Mouse (Mus musculus) embryonic fibroblast, embryonic 13.5 days (primary cell): ENCODE results near the gene S1pr5. TPM values are rescaled to one million over a fixed set of nuclear protein-coding genes. Genes with fewer than 3 reads are reported as not detected.
A peak's percentile ranks its signal among the peaks of the same experiment; 100 is the strongest.
"Not testable (repeated sequence)": the region's sequence is repeated elsewhere in the genome, so short reads cannot be mapped to it uniquely, and the experiment has no call there.

Experiments
- H3K27ac ChIP-seq: 2 replicates; pipeline ENCODE4 v1.5.1; 2012; ENCODE audit warnings: low read length, control low read depth, inconsistent platforms; ENCODE audit not compliant: insufficient read depth
- H3K4me1 ChIP-seq: 2 replicates; pipeline ENCODE4 v1.6.1; 2011; ENCODE audit warnings: low read length; ENCODE audit not compliant: control insufficient read depth, insufficient read depth
- H3K4me3 ChIP-seq: 2 replicates; pipeline ENCODE4 v1.5.1; 2011; ENCODE audit warnings: mild to moderate bottlenecking, control low read depth, low read length; ENCODE audit not compliant: insufficient read depth
- CTCF ChIP-seq: IDR thresholded peaks from 2 replicates; pipeline ENCODE4 v1.5.1; 2011; ENCODE audit warnings: mild to moderate bottlenecking, control low read depth, low read length, moderate library complexity, borderline replicate concordance; ENCODE audit not compliant: insufficient read depth
- POLR2A ChIP-seq: IDR thresholded peaks from 2 replicates; pipeline ENCODE4 v1.6.1; 2011; ENCODE audit warnings: low read depth, mild to moderate bottlenecking, control low read depth, low read length, moderate library complexity
- polyA plus RNA-seq: library from polyadenylated mRNA; stranded (reverse); fragments of >200 nt; gene quantifications from 2 replicates; pipeline ENCODE4 v1.2.4, GENCODE M21; 2011; ENCODE audit warnings: low read depth; ENCODE audit not compliant: missing spikeins, insufficient read length

S1pr5 gene
- polyA plus RNA-seq, 1 experiment = not detected

- TF ChIP-seq CTCF = no peak
- 0 out of 2 replicates have a peak, but pooled peaks have one; percentile 40 for TF ChIP-seq POLR2A
- Histone ChIP-seq H3K4me1 (no peaks in the 10 kb centered on the region), H3K4me3 (peak overlapping the region; percentile 2), H3K27ac (no peak overlapping the region)
These were observed 23.4 kb downstream of the S1pr5 start for GRCm38 (mm10) chr9:21224576-21225414.

GRCm38 (mm10) chr9:21223906-21224305 is 24.3 kb downstream of the S1pr5 start:
- TF ChIP-seq CTCF (no peak), POLR2A (no peak)
- no peak overlapping the region for H3K4me3 ChIP-seq
- H3K4me1 ChIP-seq = no peaks in the 10 kb centered on the region
- no peak overlapping the region for H3K27ac ChIP-seq

GRCm38 (mm10) chr9:21223490-21223889 is 24.8 kb downstream of the S1pr5 start:
- H3K4me3 ChIP-seq, H3K4me1 ChIP-seq, H3K27ac ChIP-seq: not testable (repeated sequence)

GRCm38 (mm10) chr9:21221383-21221929 is 26.8 kb downstream of the S1pr5 start:
- Histone ChIP-seq H3K4me3 (no peak overlapping the region), H3K4me1 (no peaks in the 10 kb centered on the region), H3K27ac (no peak overlapping the region)
- TF ChIP-seq CTCF (no peak), POLR2A (no peak)

- Histone ChIP-seq H3K27ac (no peak overlapping the region), H3K4me3 (no peak overlapping the region), H3K4me1 (no peaks in the 10 kb centered on the region)
- peak; percentile 32; the same call in 1 of the 2 replicates for TF ChIP-seq CTCF
- TF ChIP-seq POLR2A = no peak
These were observed 27.5 kb downstream of the S1pr5 start for GRCm38 (mm10) chr9:21220490-21221382.

- TF ChIP-seq CTCF = no peak
- TF ChIP-seq POLR2A = no peak
- no peak overlapping the region for H3K27ac ChIP-seq
- H3K4me3 ChIP-seq = no peak overlapping the region
- H3K4me1 ChIP-seq = no peaks in the 10 kb centered on the region
These were observed 28.4 kb downstream of the S1pr5 start for GRCm38 (mm10) chr9:21219820-21220219.

GRCm38 (mm10) chr9:21216050-21216841 is 32.0 kb downstream of the S1pr5 start:
- no peak overlapping the region for H3K27ac ChIP-seq
- TF ChIP-seq POLR2A (no peak), CTCF (no peak)
- no peaks in the 10 kb centered on the region for H3K4me1 ChIP-seq
- no peak overlapping the region for H3K4me3 ChIP-seq

GRCm38 (mm10) chr9:21213617-21214190 is 34.5 kb downstream of the S1pr5 start:
- Histone ChIP-seq H3K4me3 (no peak overlapping the region), H3K4me1 (no peaks in the 10 kb centered on the region), H3K27ac (no peak overlapping the region)
- TF ChIP-seq CTCF (peak; percentile 70; the same call in 1 of the 2 replicates), POLR2A (no peak)

GRCm38 (mm10) chr9:21211624-21212023 is 36.6 kb downstream of the S1pr5 start:
- TF ChIP-seq CTCF = no peak
- no peak for TF ChIP-seq POLR2A
- H3K27ac ChIP-seq = no peak overlapping the region
- no peak overlapping the region for H3K4me3 ChIP-seq
- no peaks in the 10 kb centered on the region for H3K4me1 ChIP-seq
